Mouse (Mus musculus) stomach, embryonic 15.5 days (tissue): ENCODE data around the gene Setd7. TPM values are rescaled to one million over a fixed set of nuclear protein-coding genes. Genes with fewer than 3 reads are reported as not detected.

Source experiments
- ATAC-seq: fragments of 200-750 bp; cut with Nextera tagmentation; 2 replicates; pipeline ENCODE4 v1.8.0; 2017; ENCODE audit warnings: low read depth, moderate number of reproducible peaks, moderate TSS enrichment; ENCODE audit not compliant: insufficient read depth, low FRiP score
- H3K27ac ChIP-seq: fragments of 300-500 bp; sonication (generic); 2 replicates; pipeline ENCODE4 v1.5.1; 2015; ENCODE audit warnings: mild to moderate bottlenecking, inconsistent platforms
- H3K27me3 ChIP-seq: fragments of 300-500 bp; sonication (generic); replicated peaks from 2 replicates; pipeline ENCODE4 v1.6.1; 2015; ENCODE audit warnings: inconsistent platforms
- H3K36me3 ChIP-seq: fragments of 300-500 bp; sonication (generic); 2 replicates; pipeline ENCODE4 v1.6.1; 2015; ENCODE audit warnings: inconsistent platforms
- H3K4me1 ChIP-seq: fragments of 300-500 bp; sonication (generic); 2 replicates; pipeline ENCODE4 v1.6.1; 2015; ENCODE audit warnings: inconsistent platforms
- H3K4me2 ChIP-seq: fragments of 300-500 bp; sonication (generic); 2 replicates; pipeline ENCODE4 v1.6.1; 2015; ENCODE audit warnings: mild to moderate bottlenecking, inconsistent platforms
- H3K4me3 ChIP-seq: fragments of 300-500 bp; sonication (generic); replicated peaks from 2 replicates; pipeline ENCODE4 v1.5.1; 2015; ENCODE audit warnings: inconsistent platforms
- H3K9ac ChIP-seq: fragments of 300-500 bp; sonication (generic); 2 replicates; pipeline ENCODE4 v1.6.1; 2015; ENCODE audit warnings: inconsistent platforms
- H3K9me3 ChIP-seq: fragments of 300-500 bp; sonication (generic); 2 replicates; pipeline ENCODE4 v1.6.1; 2016; ENCODE audit warnings: inconsistent platforms
- WGBS: fragments of 180-500 bp; shearing (Covaris S2); methylation state at CpG from one replicate; pipeline ENCODE4 v1.1.7; 2015; 5-methylcytosine and 5-hydroxymethylcytosine counted together
- polyA plus RNA-seq: library from polyadenylated mRNA; unstranded; fragments of >200 nt; fragmentation: Nextera tagmentation; extraction: Ambion mirVana; gene quantifications from 2 replicates; pipeline ENCODE4 v1.2.1, GENCODE M21; 2015

Setd7 gene
- polyA plus RNA-seq = 3.6 and 5.0 TPM in 2 replicates

DNA sequence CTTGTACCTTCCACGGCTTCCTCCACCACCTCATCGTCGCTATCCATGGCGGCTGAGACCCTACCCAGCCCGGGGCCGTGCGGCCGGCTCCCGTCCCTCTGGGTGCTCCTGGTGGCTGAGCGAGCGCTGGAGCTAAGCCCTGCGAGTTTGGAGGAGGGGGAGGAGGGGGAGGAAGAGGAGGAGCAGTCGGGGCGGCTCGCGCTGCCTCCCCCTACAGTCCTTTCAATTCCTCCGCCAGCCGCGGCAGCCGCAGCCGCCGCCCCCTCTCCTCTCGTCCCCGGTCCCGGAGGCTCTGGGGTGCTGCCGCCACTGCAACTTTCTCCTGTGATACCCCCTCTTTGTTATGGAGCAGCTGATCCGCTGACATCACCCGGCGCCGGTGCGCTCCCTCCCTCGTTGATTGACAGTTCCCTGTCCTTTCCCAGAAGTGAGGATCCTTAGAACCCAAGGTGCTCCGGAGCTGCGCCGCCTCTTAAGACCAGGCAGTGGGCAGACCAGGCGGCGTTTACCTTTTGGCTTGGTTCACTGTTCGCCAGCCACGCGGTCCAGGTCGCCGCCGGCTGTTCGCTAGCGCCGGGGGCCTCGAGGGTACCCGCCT lies at the start of gene Setd7:
TSS of gene Setd7 (minus strand) at position 369 of the 598 bp plus-strand sequence.
- Histone ChIP-seq H3K4me2 (peak within 1 kb of the TSS; percentile 100), H3K36me3 (no peaks in the 10 kb centered on the region), H3K4me1 (peaks cover 13% of the 10 kb centered on the region), H3K27ac (peak within 1 kb of the TSS; percentile 92), H3K27me3 (no peaks in the 10 kb centered on the region), H3K4me3 (peak within 1 kb of the TSS; percentile 82), H3K9ac (peak within 1 kb of the TSS; percentile 84), H3K9me3 (no peaks in the 10 kb centered on the region)
- ATAC-seq = peak; percentile 82
- WGBS = 0% methylated on average over 42 of the region's 48 CpGs

DNA sequence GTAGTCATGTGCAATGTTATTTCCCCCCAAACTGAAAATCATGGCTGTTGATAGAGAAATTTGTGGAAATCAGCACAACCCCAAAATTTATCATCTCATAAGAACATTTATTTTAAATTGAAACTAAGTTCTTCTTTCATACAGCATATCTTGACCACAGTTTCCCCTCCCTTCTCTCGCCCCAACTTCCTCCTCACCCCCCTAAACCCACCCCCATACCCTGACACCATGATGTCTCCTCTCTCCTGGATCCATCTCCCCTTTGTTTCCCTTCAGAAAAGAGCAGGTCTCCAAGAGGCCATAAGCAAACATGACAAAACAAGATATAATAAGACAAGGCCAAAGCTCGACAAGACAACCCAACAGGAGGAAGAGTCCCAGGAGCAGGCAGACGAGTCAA lies 43.8 kb upstream of the Setd7 start:
- WGBS = 82% methylated on average over 3 of the region's 3 CpGs
- Histone ChIP-seq H3K4me3 (no peak overlapping the region), H3K27me3 (no peaks in the 10 kb centered on the region), H3K27ac (no peak overlapping the region), H3K4me2 (no peak overlapping the region), H3K9me3 (no peaks in the 10 kb centered on the region), H3K36me3 (no peaks in the 10 kb centered on the region), H3K4me1 (no peaks in the 10 kb centered on the region), H3K9ac (no peak overlapping the region)
- ATAC-seq = no peak

DNA sequence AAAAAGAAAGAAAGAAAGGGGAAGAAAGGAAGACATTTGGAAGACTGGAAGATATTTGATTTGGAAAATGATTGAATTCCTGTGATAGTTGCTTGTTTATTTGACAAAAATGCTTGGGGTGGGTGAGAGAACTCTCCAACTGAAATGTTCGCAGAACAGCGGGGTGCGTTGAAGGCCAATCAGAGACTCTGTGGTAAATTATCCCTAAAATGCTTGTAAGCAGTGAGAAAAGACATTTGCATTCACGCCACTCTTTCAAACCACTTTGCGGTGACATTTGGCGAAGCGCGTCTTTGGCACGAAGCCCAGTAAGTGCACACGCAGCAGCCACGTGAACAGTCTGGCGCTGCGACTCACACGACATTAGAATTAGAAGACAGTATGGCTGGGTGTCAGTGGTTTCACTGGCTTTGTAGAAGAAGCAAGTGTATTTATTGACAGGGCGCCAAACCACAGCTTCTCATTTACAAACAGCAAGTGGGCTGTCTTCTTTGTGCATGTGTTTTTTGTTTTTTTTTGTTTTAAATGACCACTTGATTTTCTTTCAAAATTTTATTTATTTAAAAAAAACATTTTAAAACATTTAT lies 43.1 kb upstream of the Setd7 start:
- no peak overlapping the region for H3K4me2 ChIP-seq
- ATAC-seq = no peak
- no peaks in the 10 kb centered on the region for H3K36me3 ChIP-seq
- H3K4me3 ChIP-seq = no peak overlapping the region
- no peaks in the 10 kb centered on the region for H3K4me1 ChIP-seq
- H3K27ac ChIP-seq = no peak overlapping the region
- H3K27me3 ChIP-seq = no peaks in the 10 kb centered on the region
- no peak overlapping the region for H3K9ac ChIP-seq
- no peaks in the 10 kb centered on the region for H3K9me3 ChIP-seq
- WGBS = 76% methylated on average over 15 of the region's 15 CpGs

- Histone ChIP-seq H3K27me3 (no peaks in the 10 kb centered on the region), H3K9ac (no peak overlapping the region), H3K4me1 (no peaks in the 10 kb centered on the region), H3K27ac (no peak overlapping the region), H3K4me3 (no peak overlapping the region), H3K36me3 (no peaks in the 10 kb centered on the region), H3K4me2 (no peak overlapping the region), H3K9me3 (no peaks in the 10 kb centered on the region)
- ATAC-seq = no peak
- 91% methylated on average over 2 of the region's 2 CpGs for WGBS
Measured at GRCm38 (mm10) chr3:51601461-51601860, 40.8 kb upstream of the Setd7 start.

- Histone ChIP-seq H3K4me1 (no peaks in the 10 kb centered on the region), H3K27ac (no peak overlapping the region), H3K4me3 (no peak overlapping the region), H3K4me2 (no peak overlapping the region), H3K9me3 (no peaks in the 10 kb centered on the region), H3K36me3 (no peaks in the 10 kb centered on the region), H3K9ac (no peak overlapping the region), H3K27me3 (no peaks in the 10 kb centered on the region)
- 76% methylated on average over 4 of the region's 4 CpGs for WGBS
- no peak for ATAC-seq
Measured at GRCm38 (mm10) chr3:51600728-51601127, 40.0 kb upstream of the Setd7 start.

DNA sequence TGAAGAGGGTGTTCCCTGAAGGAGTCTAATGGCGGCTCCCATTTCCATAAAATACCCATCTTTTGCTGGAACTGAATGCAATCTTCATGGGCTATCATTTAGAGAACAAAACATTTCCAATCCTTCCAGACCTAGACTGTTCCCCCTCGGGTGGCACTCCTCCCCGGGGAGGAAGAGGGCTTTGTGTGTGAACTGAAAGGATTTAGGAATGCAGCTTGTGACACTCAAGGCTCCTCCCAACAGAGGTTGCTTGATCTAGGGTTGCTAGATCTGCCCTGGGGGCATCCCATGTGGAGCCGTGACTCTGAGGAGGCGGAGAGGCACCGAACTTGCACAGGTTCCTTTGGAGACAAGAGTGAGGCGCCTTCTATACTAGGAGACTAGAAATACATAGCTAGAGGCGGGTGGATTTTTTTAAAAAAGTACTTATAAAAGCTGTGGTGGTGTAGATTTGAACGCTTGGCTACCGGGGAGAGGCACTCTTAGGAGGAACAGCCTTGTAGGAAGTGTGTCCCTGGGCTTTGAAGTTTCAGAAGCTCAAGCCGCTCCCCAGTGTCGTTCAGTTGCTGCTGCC lies 38.5 kb upstream of the Setd7 start:
- H3K27ac ChIP-seq = no peak overlapping the region
- 78% methylated on average over 12 of the region's 12 CpGs for WGBS

GRCm38 (mm10) chr3:51596538-51596937 lies 35.9 kb upstream of the Setd7 start:
- no peak overlapping the region for H3K4me2 ChIP-seq
- no peak overlapping the region for H3K9ac ChIP-seq
- H3K36me3 ChIP-seq = no peaks in the 10 kb centered on the region
- H3K4me3 ChIP-seq = no peak overlapping the region
- no peak for ATAC-seq
- H3K27me3 ChIP-seq = no peaks in the 10 kb centered on the region
- H3K27ac ChIP-seq = no peak overlapping the region
- WGBS = 70% methylated on average over 2 of the region's 2 CpGs
- no peaks in the 10 kb centered on the region for H3K9me3 ChIP-seq
- H3K4me1 ChIP-seq = no peaks in the 10 kb centered on the region

More for the DNA sequence above, 38.5 kb upstream of the Setd7 start:
- Histone ChIP-seq H3K27me3 (no peaks in the 10 kb centered on the region), H3K9ac (no peak overlapping the region), H3K4me1 (no peaks in the 10 kb centered on the region), H3K36me3 (no peaks in the 10 kb centered on the region), H3K4me2 (no peak overlapping the region), H3K4me3 (no peak overlapping the region), H3K9me3 (no peaks in the 10 kb centered on the region)
- ATAC-seq = no peak

DNA sequence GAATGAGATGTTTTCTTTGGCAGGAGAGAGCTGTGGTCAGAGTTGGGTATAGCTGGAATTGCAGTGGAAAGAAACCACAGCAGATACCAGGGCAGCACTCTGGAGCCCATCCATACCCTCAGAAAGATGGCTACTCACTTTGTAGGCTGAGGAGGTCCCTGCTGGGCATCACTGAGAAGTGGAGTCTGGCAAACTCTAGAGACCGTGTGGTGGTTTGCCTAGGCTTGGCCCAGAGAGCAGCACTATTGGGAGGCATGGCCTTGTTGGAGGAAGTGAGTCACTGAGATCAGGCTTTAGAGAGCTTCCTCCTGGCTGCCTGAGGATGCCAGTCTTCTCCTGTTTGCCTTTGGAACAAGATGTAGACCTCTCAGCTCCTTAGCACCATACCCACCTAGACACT lies 32.8 kb upstream of the Setd7 start:
- ATAC-seq = no peak
- Histone ChIP-seq H3K27me3 (no peaks in the 10 kb centered on the region), H3K9me3 (no peaks in the 10 kb centered on the region), H3K36me3 (no peaks in the 10 kb centered on the region), H3K27ac (no peak overlapping the region), H3K4me3 (no peak overlapping the region), H3K4me2 (no peak overlapping the region), H3K4me1 (no peaks in the 10 kb centered on the region), H3K9ac (no peak overlapping the region)
- WGBS = 75% methylated on average over 1 of the region's 1 CpGs

GRCm38 (mm10) chr3:51591591-51591990 lies 30.9 kb upstream of the Setd7 start:
- H3K27me3 ChIP-seq = no peaks in the 10 kb centered on the region
- no peak for ATAC-seq
- H3K4me1 ChIP-seq = no peaks in the 10 kb centered on the region
- no peaks in the 10 kb centered on the region for H3K9me3 ChIP-seq
- H3K27ac ChIP-seq = no peak overlapping the region
- 85% methylated on average over 6 of the region's 6 CpGs for WGBS
- H3K4me3 ChIP-seq = no peak overlapping the region
- H3K9ac ChIP-seq = no peak overlapping the region
- no peaks in the 10 kb centered on the region for H3K36me3 ChIP-seq
- H3K4me2 ChIP-seq = no peak overlapping the region

DNA sequence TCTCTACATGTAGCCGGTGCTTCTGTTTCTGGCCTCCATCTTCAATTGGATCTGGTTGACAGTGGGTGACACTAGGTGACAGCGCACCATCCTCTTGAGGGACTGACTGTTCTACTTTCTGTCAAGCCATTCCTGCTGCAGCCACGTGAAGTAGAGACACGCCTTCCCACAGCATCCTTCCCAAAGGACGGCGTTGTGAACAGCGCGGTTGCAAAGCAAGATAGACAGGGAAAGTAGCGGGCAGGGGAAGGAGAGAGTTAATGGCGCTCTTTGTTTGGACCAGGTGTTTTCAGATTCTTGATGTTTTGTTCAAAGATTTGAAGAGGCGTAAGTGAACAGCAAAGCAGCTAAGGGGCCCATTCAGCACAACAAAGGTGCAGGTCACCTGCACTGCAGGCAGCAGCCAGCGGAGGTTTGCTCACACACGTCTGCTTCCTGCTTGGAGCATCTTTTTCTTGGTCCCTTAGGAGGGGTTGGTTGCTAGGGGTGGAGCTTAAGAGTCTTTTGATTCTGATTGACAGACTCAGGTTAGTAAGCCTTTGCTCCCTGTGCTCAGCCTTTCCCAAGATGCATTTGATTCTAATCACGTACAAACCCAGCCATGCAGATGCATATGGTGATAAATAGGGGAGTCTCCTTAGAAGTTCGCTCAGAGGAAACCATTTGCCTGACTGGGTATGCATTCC lies 29.7 kb upstream of the Setd7 start:
- no peaks in the 10 kb centered on the region for H3K9me3 ChIP-seq
- no peaks in the 10 kb centered on the region for H3K36me3 ChIP-seq
- ATAC-seq = no peak
- 46% methylated on average over 15 of the region's 15 CpGs for WGBS
- no peak overlapping the region for H3K9ac ChIP-seq
- no peaks in the 10 kb centered on the region for H3K27me3 ChIP-seq
- H3K27ac ChIP-seq = no peak overlapping the region
- no peak overlapping the region for H3K4me3 ChIP-seq
- H3K4me2 ChIP-seq = no peak overlapping the region
- no peaks in the 10 kb centered on the region for H3K4me1 ChIP-seq

DNA sequence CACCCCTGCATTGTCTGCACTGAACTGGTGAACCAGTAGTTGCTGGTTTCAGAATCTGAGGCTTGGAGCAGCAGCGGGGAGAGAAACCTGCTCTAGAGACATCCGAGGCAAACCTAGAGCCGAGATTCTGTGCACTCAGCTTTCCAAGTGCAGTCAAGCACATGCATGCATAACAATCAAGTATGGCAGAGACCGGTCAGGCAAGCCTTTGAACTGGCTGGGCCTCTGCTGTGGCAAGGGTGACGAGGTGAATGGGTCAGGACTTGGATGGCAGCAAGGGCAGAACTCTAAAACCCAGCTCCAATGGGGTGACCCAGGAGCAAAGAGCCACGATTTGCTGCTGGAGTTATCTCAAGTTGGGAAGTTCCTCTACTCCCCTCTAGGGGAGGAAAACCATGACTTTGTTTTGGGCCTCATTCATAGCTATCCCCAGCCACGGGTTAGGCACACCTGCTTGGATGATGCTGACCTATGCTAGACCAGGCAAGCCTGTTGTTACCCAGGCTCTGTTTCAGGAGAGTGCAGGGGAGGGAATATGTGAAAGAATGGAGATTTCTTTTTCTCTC lies 27.1 kb upstream of the Setd7 start:
- Histone ChIP-seq H3K4me2 (no peak overlapping the region), H3K9ac (no peak overlapping the region), H3K27ac (no peak overlapping the region), H3K4me1 (no peaks in the 10 kb centered on the region), H3K9me3 (no peaks in the 10 kb centered on the region), H3K36me3 (no peaks in the 10 kb centered on the region), H3K27me3 (no peaks in the 10 kb centered on the region), H3K4me3 (no peak overlapping the region)
- ATAC-seq = peak; percentile 18; the same call in 1 of the 2 replicates
- 59% methylated on average over 7 of the region's 7 CpGs for WGBS
